ENCODE assay signal across 22 mouse cellular contexts in genomic region chr1:84186756-84187437, GRCm38 (mm10).
A peak's percentile ranks its signal among the peaks of the same experiment; 100 is the strongest.
DNase-seq lines count a peak whose midpoint lies in the region; ATAC-seq lines count a peak whose summit lies in the region.
"Had no signal": no experiment of that assay in that cellular context is flagged by ENCODE, and none has a peak within 500 bp of the region (broad histone marks: within the 10 kb centered on the region; RNA-seq: fewer than 3 reads in every experiment).

No protein-coding gene starts in this region.

- H3K27ac ChIP-seq in forebrain, embryonic 14.5 days (ENCODE audit: low read depth, low read length): no peak overlapping the region
- H3K27ac ChIP-seq in forebrain, embryonic 11.5 days (ENCODE audit: low read depth, low read length): no peak overlapping the region
- no peak overlapping the region for H3K27ac ChIP-seq in heart, embryonic 11.5 days (ENCODE audit: low read depth, low read length)
- H3K27ac ChIP-seq: hindbrain, embryonic 15.5 days; intestine, embryonic 15.5 days; layer of hippocampus, adult 2 months; macrophage had no signal

- peak; percentile 68 for ATAC-seq in forebrain, embryonic 14.5 days
- no peak for ATAC-seq in forebrain, embryonic 11.5 days (replicated peaks; ENCODE audit: low FRiP score)
- no peak for ATAC-seq in heart, embryonic 11.5 days (replicated peaks; ENCODE audit: insufficient number of reproducible peaks, low FRiP score, low TSS enrichment)
- ATAC-seq: intestine, embryonic 15.5 days had no signal

- H3K27me3 ChIP-seq in forebrain, embryonic 14.5 days (replicated peaks; ENCODE audit: control insufficient read depth, insufficient read depth, low read length): no peaks in the 10 kb centered on the region
- no peaks in the 10 kb centered on the region for H3K27me3 ChIP-seq in forebrain, embryonic 11.5 days (ENCODE audit: control insufficient read depth, insufficient read depth, low read length)
- no peaks in the 10 kb centered on the region for H3K27me3 ChIP-seq in heart, embryonic 11.5 days (ENCODE audit: control insufficient read depth, insufficient read depth, low read length)
- H3K27me3 ChIP-seq: CH12.LX; hindbrain, embryonic 15.5 days; intestine, embryonic 15.5 days had no signal

- no peak overlapping the region for H3K4me3 ChIP-seq in forebrain, embryonic 14.5 days (ENCODE audit: low read depth, low read length)
- no peak overlapping the region for H3K4me3 ChIP-seq in forebrain, embryonic 11.5 days (ENCODE audit: low read depth, low read length)
- no peak overlapping the region for H3K4me3 ChIP-seq in heart, embryonic 11.5 days (ENCODE audit: low read depth, low read length)
- H3K4me3 ChIP-seq: erythroblast, embryonic 14.5 days; hindbrain, embryonic 15.5 days; intestine, embryonic 15.5 days; layer of hippocampus, adult 2 months had no signal

- no peaks in the 10 kb centered on the region for H3K9me3 ChIP-seq in forebrain, embryonic 14.5 days (replicated peaks; ENCODE audit: control insufficient read depth, low read length)
- H3K9me3 ChIP-seq in forebrain, embryonic 11.5 days (ENCODE audit: control insufficient read depth, low read length): no peaks in the 10 kb centered on the region
- H3K9me3 ChIP-seq in heart, embryonic 11.5 days (replicated peaks; ENCODE audit: control insufficient read depth, low read length): no peaks in the 10 kb centered on the region
- H3K9me3 ChIP-seq: hindbrain, embryonic 15.5 days; intestine, embryonic 15.5 days had no signal

- DNase-seq in forebrain, embryonic 14.5 days (ENCODE audit: low spot score): peak; percentile 50
- DNase-seq in forebrain, embryonic 11.5 days (ENCODE audit: low spot score): no peak
- DNase-seq in embryo, embryonic 11.5 days (ENCODE audit: low read depth, low spot score): peak; percentile 8
- peak; percentile 76 for DNase-seq in forelimb bud, embryonic 11.5 days (ENCODE audit: low read depth, low spot score)
- no peak for DNase-seq in cerebellum, postnatal 4 days (ENCODE audit: low spot score in 2 of 2)
- no peak for DNase-seq in heart, postnatal 4 days
- DNase-seq: adrenal gland, postnatal 14 days; cerebellum, adult 8-10 months; gastrocnemius, postnatal 36 days; kidney, adult 8-10 months; kidney, postnatal 14 days; right cerebral cortex, adult 18-20 months; right cerebral cortex, postnatal 4 days; thymus, postnatal 14 days had no signal

- H3K4me1 ChIP-seq in forebrain, embryonic 14.5 days (ENCODE audit: control insufficient read depth, insufficient read depth, low read length): no peaks in the 10 kb centered on the region
- no peaks in the 10 kb centered on the region for H3K4me1 ChIP-seq in forebrain, embryonic 11.5 days (replicated peaks; ENCODE audit: control insufficient read depth, insufficient read depth, low read length)
- H3K4me1 ChIP-seq in heart, embryonic 11.5 days (ENCODE audit: control insufficient read depth, insufficient read depth, low read length): no peaks in the 10 kb centered on the region
- H3K4me1 ChIP-seq: hindbrain, embryonic 15.5 days; intestine, embryonic 15.5 days had no signal

- H3K4me2 ChIP-seq in forebrain, embryonic 14.5 days (ENCODE audit: low read length): no peak overlapping the region
- no peak overlapping the region for H3K4me2 ChIP-seq in forebrain, embryonic 11.5 days (ENCODE audit: low read depth, low read length, severe bottlenecking)
- no peak overlapping the region for H3K4me2 ChIP-seq in heart, embryonic 11.5 days
- H3K4me2 ChIP-seq: hindbrain, embryonic 15.5 days; intestine, embryonic 15.5 days had no signal

- no peak overlapping the region for H3K9ac ChIP-seq in forebrain, embryonic 14.5 days (ENCODE audit: low read length)
- H3K9ac ChIP-seq in forebrain, embryonic 11.5 days (ENCODE audit: low read length): no peak overlapping the region
- no peak overlapping the region for H3K9ac ChIP-seq in heart, embryonic 11.5 days (ENCODE audit: low read depth, low read length)
- H3K9ac ChIP-seq: hindbrain, embryonic 15.5 days; intestine, embryonic 15.5 days had no signal

- H3K36me3 ChIP-seq in forebrain, embryonic 14.5 days (ENCODE audit: control insufficient read depth, insufficient read depth, low read length): no peaks in the 10 kb centered on the region
- no peaks in the 10 kb centered on the region for H3K36me3 ChIP-seq in forebrain, embryonic 11.5 days (ENCODE audit: control insufficient read depth, insufficient read depth, low read length)
- no peaks in the 10 kb centered on the region for H3K36me3 ChIP-seq in heart, embryonic 11.5 days (ENCODE audit: control insufficient read depth, insufficient read depth, low read length)
- H3K36me3 ChIP-seq: G1E; hindbrain, embryonic 15.5 days; intestine, embryonic 15.5 days had no signal

- WGBS in forebrain, embryonic 14.5 days: 46% methylated on average over 4 of the region's 4 CpGs
- 58% methylated on average over 4 of the region's 4 CpGs for WGBS in forebrain, embryonic 11.5 days
- 63% methylated on average over 4 of the region's 4 CpGs for WGBS in heart, embryonic 11.5 days (ENCODE audit: insufficient replicate concordance)

Comparison
In these comparisons a context has a peak if more than half of its experiments do, and no peak if none do; other contexts are left out.
1. DNase-seq: peak in forebrain, embryonic 14.5 days (single experiment), embryo, embryonic 11.5 days (single experiment) and forelimb bud, embryonic 11.5 days (single experiment); none in forebrain, embryonic 11.5 days (single experiment), cerebellum, postnatal 4 days (0 of 2) and heart, postnatal 4 days (single experiment).